Mouse (Mus musculus) CD8-positive naive resting alpha-beta T cell, adult 57 days (primary cell): Measurements from ENCODE around the gene Dhx34. TPM values are rescaled to one million over a fixed set of nuclear protein-coding genes. Genes with fewer than 3 reads are reported as not detected.

ENCODE experiments used
- total RNA-seq: library from RNA; stranded (reverse); gene quantifications from one replicate; pipeline ENCODE4 v1.2.4, GENCODE M21; 2023

The Dhx34 gene
- 34.0 TPM for total RNA-seq

DNA sequence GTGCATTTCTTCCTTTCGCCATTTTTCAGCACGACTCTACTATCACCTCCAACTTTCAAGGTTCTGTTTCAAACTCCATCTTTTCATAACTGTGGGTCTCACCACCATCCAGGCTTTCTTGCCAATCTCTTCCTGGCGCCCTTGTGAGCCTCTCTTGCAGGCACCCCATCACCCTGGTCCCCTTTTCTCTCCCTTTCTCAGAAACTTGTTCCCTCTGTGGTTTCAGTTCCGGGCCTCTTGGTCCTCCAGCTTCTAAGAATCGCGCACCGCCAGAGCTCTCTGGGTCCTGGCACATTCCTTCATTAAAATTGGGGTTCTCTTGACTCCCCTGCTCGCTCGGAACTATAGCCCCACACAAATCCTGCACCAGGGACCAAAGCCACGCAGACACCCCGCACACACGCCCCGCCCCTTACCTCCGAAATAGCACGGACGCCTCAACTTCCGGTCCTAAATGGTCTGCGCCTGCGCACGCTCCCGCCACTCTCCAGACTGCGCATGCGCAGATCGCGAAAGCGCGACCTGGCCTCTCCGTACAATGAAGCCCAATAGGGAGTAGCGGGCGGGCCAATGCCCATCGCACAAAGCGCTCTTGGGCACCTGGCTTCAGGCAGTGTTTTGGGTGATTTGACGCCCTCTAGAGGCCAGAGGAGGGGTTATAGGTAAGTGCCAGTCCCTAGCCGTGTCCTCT is at the start of gene Dhx34:
Gene Dhx34 (minus strand): TSS at position 456 of the 691 bp plus-strand sequence.

DNA sequence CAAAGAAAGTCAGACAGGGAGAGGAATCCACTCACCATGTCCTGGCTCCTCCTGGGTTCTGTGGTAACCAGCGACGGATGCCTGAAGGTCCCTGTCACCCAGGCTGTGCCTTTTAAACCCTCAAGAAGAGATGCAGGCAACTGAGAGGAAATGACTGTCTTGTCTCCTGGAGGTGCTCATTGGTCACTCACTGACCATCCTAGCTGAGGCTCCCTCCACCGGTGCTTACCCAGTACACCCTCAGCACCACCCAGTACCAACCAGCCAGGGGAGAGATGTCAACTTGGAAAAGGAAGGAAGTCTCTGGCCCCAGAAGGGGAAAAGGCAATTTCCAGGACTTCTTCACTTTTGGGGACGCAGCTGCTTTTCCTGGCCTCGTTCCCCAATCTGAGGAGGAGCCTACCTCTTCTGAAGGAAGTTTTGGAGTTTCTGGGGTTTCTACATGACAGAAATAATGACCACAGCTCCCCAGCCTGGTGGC is 37.3 kb upstream of the Dhx34 start, which contains the start of gene C5ar1:
Gene C5ar1 (minus strand): TSS at position 431 of the 481 bp plus-strand sequence.

DNA sequence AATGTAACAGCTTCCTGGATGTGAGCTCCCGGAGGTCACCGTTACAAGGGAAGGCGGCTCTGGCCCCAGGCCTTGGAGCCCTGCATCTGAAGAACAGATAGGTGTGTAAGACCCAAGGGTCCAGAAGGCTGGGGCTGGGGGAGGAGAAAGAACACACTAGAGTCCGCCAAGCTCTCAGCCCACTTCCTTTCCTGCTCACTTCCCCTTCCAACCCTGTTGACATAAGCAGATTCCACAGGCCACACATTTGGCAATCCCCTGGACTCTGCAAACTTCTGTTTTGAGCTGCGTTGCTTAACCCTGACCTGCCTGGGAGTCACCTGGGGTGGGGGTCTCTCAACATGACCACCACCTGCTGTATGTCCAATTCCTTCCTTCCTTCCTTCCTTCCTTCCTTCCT is 22.2 kb upstream of the Dhx34 start, which contains the start of gene C5ar2:
Gene C5ar2 (minus strand): TSS at position 88 of the 400 bp plus-strand sequence.

DNA sequence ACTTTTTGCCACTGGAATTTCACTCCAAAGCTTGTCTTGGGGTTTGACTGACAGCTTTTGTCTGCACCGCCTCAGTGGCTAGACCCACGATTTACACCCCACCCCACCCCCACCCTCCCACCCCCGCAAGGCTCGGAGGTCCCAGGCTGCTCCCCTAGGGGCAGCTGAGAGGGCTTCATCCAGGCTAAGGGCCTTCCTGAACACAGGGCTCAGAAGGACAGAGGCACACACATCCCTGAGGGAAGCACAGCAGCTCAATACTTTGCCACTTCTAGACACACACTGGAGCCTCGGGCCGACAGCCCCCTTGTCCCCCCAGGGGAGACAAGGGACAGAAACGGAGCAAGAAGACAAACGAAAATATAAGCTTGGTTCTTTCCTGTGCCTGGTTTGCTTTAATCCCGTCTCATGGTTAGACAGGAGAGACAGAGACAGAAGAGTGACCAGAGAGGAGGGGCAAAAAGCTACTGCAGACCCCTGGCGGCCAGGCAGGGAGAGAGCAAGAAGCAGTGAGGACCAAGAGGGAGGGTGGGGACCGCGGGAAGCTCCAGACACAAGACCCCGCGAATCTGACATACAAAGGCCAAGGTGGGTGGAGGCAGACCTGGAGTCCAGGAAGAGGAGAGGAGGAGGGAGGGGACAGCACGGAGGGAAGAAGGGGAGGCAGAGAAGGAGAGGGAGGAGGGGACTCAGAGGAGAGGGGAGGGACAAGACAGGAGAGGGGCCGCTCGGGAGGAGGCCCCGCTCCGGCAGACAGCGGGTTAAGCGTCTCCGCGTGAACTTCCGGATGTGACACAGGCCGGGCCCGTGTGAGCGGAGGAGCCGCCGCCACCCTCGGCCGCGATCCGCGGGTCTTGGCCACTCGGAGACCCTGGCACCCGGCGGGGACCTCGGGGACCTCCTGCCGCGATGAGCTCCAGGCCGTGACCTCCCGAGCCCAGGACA is 47.0 kb downstream of the Dhx34 start, which contains the start of gene Meis3:
Gene Meis3 (plus strand): TSS at position 494 of the 945 bp plus-strand sequence.

Other genes with a start within 250 kb of the Dhx34 start
- 77.1 TPM for gene Bicra, start 174.1 kb downstream of the Dhx34 start, total RNA-seq
- gene Zfp541, start 160.2 kb downstream of the Dhx34 start, total RNA-seq, result not detected
- gene Napa, start 123.6 kb downstream of the Dhx34 start, total RNA-seq, result 209 TPM
- 35.1 TPM for gene Kptn, start 102.1 kb downstream of the Dhx34 start, total RNA-seq
- 0.21 TPM for gene Slc8a2, start 92.2 kb downstream of the Dhx34 start, total RNA-seq
- 39.8 TPM for gene Meis3, start 46.9 kb downstream of the Dhx34 start, total RNA-seq
- 0.24 TPM for gene C5ar2, start 22.1 kb upstream of the Dhx34 start, total RNA-seq
- gene C5ar1, start 37.5 kb upstream of the Dhx34 start, total RNA-seq, result 0.34 TPM
- 28.0 TPM for gene Inafm1, start 51.6 kb upstream of the Dhx34 start, total RNA-seq
- 255 TPM for gene Ccdc9, start 64.8 kb upstream of the Dhx34 start, total RNA-seq
- 59.8 TPM for gene Bbc3, start 86.4 kb upstream of the Dhx34 start, total RNA-seq
- gene Sae1, start 165.8 kb upstream of the Dhx34 start, total RNA-seq, result 57.3 TPM
- gene Zc3h4, start 178.9 kb upstream of the Dhx34 start, total RNA-seq, result 74.4 TPM
- gene Tmem160, start 230.7 kb upstream of the Dhx34 start, total RNA-seq, result 31.0 TPM